Mouse (Mus musculus) left cerebral cortex, adult 2 months (tissue): ENCODE measurements around the gene Ccl17. TPM values are rescaled to one million over a fixed set of nuclear protein-coding genes. Genes with fewer than 3 reads are reported as not detected.
"Not testable (repeated sequence)": the region's sequence is repeated elsewhere in the genome, so short reads cannot be mapped to it uniquely, and the experiment has no call there.

Experiments
- DNase-seq, 2 experiments: peaks; one replicate each; pipeline ENCODE4 v3.0.0; 2021 to 2022; ENCODE audit warnings: low spot score in 2 of 2, mixed read lengths in 1 of 2; ENCODE audit errors: extremely low spot score in 1 of 2
- H3K27ac ChIP-seq: fragments of 200-600 bp; 2 replicates; pipeline ENCODE4 v1.8.1; 2022
- H3K4me3 ChIP-seq: fragments of 200-600 bp; 2 replicates; pipeline ENCODE4 v1.8.1; 2022
- CTCF ChIP-seq: fragments of 200-600 bp; IDR thresholded peaks from 2 replicates; pipeline ENCODE4 v1.8.1; 2022; ENCODE audit warnings: antibody characterized with exemption, mild to moderate bottlenecking, moderate library complexity
- intact Hi-C: fragments of 180-260 bp; cut with DNase I; formaldehyde crosslinking; loops from one replicate; pipeline ENCODE4 v1.15.1; 2025
- total RNA-seq, 2 experiments: library from RNA; stranded (reverse); gene quantifications; 2 replicates each; pipeline ENCODE4 v1.2.3; 2021

The Ccl17 gene
- total RNA-seq, 2 experiments from 2014 or later: 4.6 to 7.9 TPM

DNA sequence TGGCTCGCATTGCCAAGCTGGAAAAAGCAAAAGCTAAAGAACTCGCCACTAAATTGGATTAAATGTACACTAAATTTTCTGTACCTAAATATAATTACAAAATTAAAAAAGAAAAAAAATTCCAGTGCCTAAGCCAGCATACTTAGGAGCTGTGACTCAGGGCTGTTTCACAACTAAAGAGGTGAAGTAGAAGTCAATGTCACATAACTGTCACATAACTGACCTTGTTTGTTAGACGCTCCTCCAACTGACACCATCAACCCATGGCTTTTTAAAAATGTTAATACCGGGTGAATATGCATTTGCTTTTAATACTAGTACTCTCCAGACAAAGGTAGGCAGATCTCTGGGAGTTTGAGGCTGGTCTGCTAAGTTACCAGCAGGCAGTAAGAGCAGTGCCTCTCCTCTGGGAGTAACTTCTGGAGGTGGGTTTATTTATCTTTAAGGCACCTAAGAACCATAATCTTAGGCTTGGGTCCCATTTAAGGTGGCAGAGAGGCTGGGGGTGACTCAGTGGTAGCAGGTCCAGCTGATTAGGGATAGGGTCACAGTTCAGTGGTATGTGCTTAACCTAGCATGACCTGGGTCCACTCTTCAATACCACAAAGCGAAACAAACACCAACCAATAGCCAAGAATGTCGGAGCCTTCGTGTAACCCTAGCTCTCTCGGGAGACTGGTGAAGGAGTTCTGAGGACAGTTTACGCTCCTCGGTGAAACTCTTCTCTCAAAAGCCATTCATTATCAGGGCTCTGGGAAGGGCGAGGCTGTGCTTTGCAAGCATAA is 26.4 kb downstream of the Ccl17 start:
- Histone ChIP-seq H3K4me3 (peak overlapping the region; percentile 81), H3K27ac (no peak overlapping the region)
- DNase-seq: no peak
- intact Hi-C loops: no loop called here
- TF ChIP-seq CTCF: no peak

- DNase-seq: peak; percentile 94 to 95
- Histone ChIP-seq H3K27ac (peak within 1 kb of the TSS; percentile 92), H3K4me3 (peak within 1 kb of the TSS; percentile 81)
- intact Hi-C loops: no loop called here
- TF ChIP-seq CTCF: no peak; the same call in 1 of the 2 replicates
Measured at GRCm38 (mm10) chr8:94837662-94838574, 27.7 kb downstream of the Ccl17 start, which contains the start of the genes Coq9 and Ciapin1. Coq9 (plus strand) TSS chr8:94838321. Ciapin1 (minus strand) TSS chr8:94838358.

DNA sequence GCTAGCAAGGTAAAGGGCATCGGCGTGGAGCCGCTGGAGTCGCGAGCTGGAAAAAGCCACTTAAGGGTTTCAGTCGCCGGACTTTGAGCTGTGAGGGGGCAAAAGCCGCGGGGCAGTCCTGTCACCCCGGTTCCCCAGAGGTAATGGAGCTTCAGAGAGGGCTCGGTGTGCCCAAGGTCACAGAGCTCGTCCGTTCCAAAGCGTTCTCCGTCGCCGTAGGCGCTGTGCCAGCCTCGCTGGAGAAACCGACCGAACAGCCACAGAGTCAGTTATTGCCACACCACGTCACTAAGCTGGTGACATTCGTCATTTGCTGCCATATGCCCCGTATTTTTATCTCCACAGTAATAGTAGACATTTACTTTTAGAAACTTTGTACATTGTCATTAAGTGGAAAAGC is 28.3 kb downstream of the Ccl17 start:
- intact Hi-C loops: no loop called here
- no peak for TF ChIP-seq CTCF
- Histone ChIP-seq H3K27ac (peak overlapping the region; percentile 92), H3K4me3 (peak overlapping the region; percentile 81)
- DNase-seq: peak in 1 of 2 experiments; percentile 68

- Histone ChIP-seq H3K4me3 (no peak overlapping the region), H3K27ac (no peak overlapping the region)
- peak; percentile 23 for TF ChIP-seq CTCF
- intact Hi-C loops: no loop called here
- no peak for DNase-seq
Measured at GRCm38 (mm10) chr8:94841183-94841582, 30.9 kb downstream of the Ccl17 start.

- no peak for DNase-seq
- Histone ChIP-seq H3K27ac (no peak overlapping the region), H3K4me3 (no peak overlapping the region)
- intact Hi-C loops: no loop called here
- TF ChIP-seq CTCF: no peak
Measured at GRCm38 (mm10) chr8:94850049-94850448, 39.8 kb downstream of the Ccl17 start.

DNA sequence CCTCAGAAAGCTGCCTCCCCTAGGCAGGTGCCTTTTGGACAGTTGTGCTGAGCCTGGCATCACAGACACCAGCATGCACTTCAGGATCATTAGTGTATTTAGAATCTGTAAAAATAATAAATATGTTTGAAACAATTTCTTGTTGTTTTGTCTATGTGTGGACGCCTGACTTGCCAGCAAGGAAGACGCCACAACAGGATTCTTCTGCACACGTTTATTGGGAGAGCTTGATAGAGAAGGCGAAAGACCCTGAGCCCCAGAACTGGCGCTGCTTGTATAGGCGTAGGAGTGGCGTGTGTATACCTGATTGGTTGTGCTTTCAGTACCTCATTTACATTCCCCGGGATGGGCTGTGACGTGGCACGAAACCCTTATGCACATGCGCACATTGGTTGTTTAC is 44.5 kb downstream of the Ccl17 start:
- H3K27ac ChIP-seq, intact Hi-C loops, H3K4me3 ChIP-seq, DNase-seq: not testable (repeated sequence)

DNA sequence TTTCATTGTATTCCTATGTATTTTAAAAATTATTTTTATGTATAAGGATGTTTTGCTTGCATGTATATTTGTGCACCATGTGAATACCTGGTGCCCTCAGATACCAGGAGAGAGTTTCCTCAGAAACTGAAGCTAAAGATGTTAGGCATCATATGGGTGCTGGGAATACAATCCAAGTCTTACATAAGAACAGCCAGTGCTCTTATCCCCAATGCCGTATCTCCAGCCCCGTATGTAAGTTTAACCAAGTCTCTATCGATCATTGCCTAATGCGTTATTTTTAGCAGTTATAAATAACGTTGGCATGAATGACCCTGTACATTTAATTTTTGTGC is 46.7 kb downstream of the Ccl17 start:
- intact Hi-C loops: no loop called here
- DNase-seq: no peak
- no peak for TF ChIP-seq CTCF
- Histone ChIP-seq H3K27ac (peak overlapping the region; percentile 93), H3K4me3 (peak overlapping the region; percentile 96)

DNA sequence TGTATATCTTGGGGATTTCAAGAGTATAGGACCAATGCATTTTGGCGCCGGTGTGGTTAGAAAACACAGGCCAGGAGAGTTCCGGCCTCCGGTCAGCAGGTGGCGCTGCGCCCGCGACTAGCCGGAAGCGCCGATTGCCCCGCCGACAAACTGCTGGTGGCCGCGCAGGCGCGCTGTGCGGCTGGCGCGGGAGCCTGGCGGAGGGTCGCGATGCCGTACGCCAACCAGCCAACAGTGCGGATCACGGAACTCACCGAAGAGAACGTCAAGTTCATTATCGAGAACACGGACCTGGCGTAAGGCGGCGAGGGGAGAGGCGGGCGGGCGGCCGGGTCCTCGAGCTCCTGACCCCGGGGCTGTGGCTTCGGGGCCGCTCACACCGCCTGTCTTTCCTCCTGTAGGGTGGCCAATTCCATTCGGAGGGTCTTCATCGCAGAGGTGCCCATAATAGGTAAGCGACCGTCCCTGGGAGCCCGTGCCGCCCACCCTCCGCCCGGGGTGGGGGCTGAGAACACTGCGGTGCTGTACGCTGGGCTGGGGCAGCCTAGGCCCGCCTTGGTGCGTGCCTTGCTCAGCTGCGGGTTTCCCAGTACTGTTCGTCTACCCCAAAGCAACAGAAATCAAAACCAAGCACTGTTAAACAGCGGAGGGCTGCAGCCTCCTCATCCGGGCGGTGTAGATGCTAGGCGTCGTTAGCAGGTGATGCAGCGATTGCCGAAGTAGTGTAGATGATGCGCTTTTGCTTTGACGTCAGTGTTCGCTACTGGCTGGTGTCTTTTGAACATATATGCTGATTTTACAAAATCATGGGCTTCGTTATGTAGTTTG is 47.3 kb downstream of the Ccl17 start, which contains the start of gene Polr2c:
Polr2c (plus strand) TSS at position 105 of the 828 bp plus-strand sequence.
- Histone ChIP-seq H3K4me3 (peak within 1 kb of the TSS; percentile 96), H3K27ac (peak within 1 kb of the TSS; percentile 93)
- peak; percentile 89 to 96 for DNase-seq
- intact Hi-C loops: no loop called here
- TF ChIP-seq CTCF: peak; percentile 99

GRCm38 (mm10) chr8:94861352-94861910 is 51.2 kb downstream of the Ccl17 start:
- no peak overlapping the region for H3K4me3 ChIP-seq
- intact Hi-C loops: no loop called here
- no peak for DNase-seq
- H3K27ac ChIP-seq: no peak overlapping the region
- peak; percentile 91 for TF ChIP-seq CTCF

Other genes with a start within 250 kb of the Ccl17 start
- gene Rspry1, start 208.5 kb upstream of the Ccl17 start, total RNA-seq: 10 to 100 TPM; 28.1 to 32.9 TPM
- 10 to 100 TPM; 34.8 to 38.3 TPM for gene Fam192a, start 208.5 kb upstream of the Ccl17 start, total RNA-seq
- gene Arl2bp, start 143.9 kb upstream of the Ccl17 start, total RNA-seq: 100 to 1,000 TPM; 147 TPM
- 10 to 100 TPM; 27.3 to 30.0 TPM for gene Pllp, start 114.2 kb upstream of the Ccl17 start, total RNA-seq
- gene Ccl22, start 64.9 kb upstream of the Ccl17 start, total RNA-seq: under 1 TPM in 1 of 2 experiments, not detected in 1; 0.14 TPM
- 100 to 1,000 TPM; 658 to 661 TPM for gene Cx3cl1, start 38.4 kb upstream of the Ccl17 start, total RNA-seq
- 10 to 100 TPM; 84.5 to 89.1 TPM for gene Coq9, start 27.9 kb downstream of the Ccl17 start, total RNA-seq
- 10 to 100 TPM; 71.4 to 76.8 TPM for gene Ciapin1, start 27.9 kb downstream of the Ccl17 start, total RNA-seq
- 10 to 100 TPM; 72.1 to 79.8 TPM for gene Polr2c, start 47.0 kb downstream of the Ccl17 start, total RNA-seq
- gene Dok4, start 65.9 kb downstream of the Ccl17 start, total RNA-seq: 10 to 100 TPM; 17.6 to 19.2 TPM
- 1 to 10 TPM; 1.6 to 2.0 TPM for gene Ccdc102a, start 107.6 kb downstream of the Ccl17 start, total RNA-seq
- not detected for gene Adgrg5, start 113.2 kb downstream of the Ccl17 start, total RNA-seq
- gene Adgrg1, start 164.3 kb downstream of the Ccl17 start, total RNA-seq: 10 to 100 TPM; 77.6 to 86.8 TPM
- under 1 TPM; 0.23 to 0.32 TPM for gene Adgrg3, start 207.2 kb downstream of the Ccl17 start, total RNA-seq
- gene Drc7, start 244.7 kb downstream of the Ccl17 start, total RNA-seq: 1 to 10 TPM in 1 of 2 experiments, under 1 TPM in 1; 0.75 to 1.1 TPM